Mouse (Mus musculus): ENCODE data around the gene Acbd3.

Gene Acbd3

DNA sequence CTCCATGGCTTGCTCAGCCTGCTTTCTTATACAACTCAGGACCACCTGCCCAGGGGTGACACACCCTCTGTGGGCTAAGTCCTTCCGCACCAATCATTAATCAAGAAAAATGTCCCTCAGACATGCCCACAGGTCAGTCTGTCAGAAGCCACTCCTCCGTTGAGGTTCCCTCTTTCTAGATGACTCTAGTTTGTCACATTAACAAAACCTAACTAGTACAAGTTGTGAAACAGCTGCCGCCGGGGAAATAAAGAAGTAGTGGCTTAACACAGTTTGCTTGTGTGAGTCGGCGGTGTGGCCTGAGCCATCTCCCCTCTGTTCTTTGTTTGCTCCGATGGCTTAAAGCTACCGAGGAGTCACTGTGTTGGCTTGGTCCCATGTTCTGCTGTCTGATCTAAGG is 36.8 kb downstream of the Acbd3 start:
- DNase-seq = no peak

DNA sequence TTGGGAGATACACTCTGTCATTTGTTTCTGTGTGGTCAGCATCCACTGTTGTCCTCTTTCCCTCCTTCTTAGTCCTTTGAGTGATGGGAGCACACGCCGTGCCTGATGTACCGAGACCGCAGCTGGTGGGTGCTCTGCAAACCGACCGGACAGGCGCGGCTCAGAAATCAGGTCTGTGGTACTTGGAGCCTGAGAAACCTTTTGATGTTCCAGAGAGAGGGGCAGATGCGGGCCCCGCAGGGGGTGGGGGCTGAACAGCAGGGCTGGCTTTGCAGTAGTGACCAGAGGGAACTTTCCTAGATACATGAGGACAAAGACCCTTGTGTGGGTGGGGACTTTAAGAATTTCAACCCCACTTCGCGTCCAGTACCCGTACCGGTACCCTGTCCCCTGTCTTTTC is 37.5 kb downstream of the Acbd3 start:
- no peak for DNase-seq

DNA sequence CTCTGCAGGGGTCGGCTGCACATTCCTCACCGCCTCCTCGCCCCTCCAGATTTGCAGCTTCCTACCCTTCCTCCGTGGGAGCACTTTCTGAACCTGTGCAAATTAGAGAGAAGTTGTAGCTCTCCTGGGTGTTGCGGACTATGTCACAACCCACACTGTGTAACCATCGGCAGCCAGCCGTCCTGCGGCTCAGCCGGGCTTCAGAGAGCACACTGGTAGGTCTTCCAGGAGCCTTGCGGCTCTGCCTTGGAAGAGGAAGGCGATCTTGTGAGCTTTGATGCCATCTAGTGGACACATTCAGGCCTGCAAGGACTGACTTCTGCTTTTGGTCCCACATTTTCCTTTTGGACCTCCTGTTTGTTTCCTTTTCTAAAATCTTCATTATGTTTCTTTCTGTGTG is 38.0 kb downstream of the Acbd3 start:
- peak; percentile 61 to 77 for DNase-seq

DNA sequence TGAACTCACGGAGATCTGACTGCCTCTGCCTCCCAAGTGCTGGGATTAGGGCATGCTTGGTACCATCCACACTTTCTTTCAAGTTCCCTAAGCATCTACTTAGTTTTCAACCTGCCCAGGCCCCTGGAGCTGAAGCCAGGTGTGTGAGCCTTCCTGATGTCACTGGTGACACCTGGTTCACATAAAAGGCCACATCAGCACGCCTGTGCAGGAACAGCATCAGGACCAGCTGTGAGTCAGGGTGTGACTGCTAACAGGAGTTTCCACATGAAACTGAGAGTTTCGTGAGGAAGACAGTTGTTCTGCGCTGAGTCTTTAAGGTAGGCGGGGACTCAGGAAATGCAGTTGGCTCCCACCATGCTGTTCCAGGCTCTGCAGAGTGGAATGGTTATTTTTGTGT is 39.5 kb downstream of the Acbd3 start:
- no peak for DNase-seq

DNA sequence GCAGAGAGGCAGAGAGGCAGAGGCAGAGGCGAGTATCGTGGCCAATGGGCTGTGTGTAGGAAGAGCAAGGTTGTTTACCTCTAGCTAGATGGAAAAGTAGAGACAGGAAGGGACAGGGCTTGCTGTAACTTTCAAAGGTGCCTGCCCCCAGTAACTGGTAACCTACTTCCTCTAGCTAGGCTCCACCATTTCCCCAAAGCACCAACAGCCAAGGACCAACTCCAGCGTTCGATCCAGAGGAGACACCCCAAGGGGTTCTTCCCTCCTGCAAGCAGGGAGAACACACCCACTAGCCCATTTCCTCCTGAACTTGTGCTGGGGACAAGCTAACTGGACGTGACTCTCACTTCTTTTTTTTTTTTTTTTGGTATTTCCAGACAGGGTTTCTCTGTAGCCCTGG is 40.7 kb downstream of the Acbd3 start:
- peak; percentile 41 to 49 for DNase-seq

DNA sequence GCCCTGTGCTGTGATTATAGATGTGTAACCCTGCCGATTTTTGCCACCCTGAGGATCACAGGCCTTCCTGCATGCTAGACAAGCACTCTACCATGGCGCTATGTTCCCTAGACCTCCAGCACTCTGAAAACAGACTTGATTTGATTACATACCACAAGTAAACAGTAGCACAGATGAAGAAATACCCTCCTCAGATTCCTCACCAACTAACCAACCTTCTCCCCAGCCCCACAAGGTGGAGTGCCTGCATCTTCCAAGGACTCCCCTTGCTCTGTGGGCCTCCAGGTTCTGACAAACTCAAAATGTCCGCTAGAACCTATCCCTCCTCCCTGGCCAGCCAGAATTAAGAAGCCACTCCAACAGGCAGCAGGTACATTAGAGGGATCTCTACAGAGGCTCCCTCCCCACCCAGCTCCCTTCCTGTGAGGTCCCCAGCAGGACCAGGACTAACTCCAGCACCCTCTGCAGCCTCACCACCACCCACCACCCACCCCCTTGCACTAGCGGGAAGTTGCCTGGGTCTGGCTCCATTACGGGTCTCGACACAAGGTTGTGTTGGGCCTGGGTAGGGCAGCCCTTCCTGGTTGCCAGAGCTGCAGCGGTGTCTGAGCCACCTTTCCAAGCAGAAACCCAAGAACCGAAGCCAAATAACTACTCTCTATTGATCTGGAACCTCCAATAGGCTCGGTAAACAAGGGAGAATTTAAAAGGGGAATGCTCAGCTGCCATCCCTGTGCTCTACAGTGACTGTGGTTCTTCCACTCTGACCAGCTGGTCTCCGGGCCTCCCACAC is 41.9 kb downstream of the Acbd3 start:
- DNase-seq = peak in 1 of 2 experiments; percentile 27

DNA sequence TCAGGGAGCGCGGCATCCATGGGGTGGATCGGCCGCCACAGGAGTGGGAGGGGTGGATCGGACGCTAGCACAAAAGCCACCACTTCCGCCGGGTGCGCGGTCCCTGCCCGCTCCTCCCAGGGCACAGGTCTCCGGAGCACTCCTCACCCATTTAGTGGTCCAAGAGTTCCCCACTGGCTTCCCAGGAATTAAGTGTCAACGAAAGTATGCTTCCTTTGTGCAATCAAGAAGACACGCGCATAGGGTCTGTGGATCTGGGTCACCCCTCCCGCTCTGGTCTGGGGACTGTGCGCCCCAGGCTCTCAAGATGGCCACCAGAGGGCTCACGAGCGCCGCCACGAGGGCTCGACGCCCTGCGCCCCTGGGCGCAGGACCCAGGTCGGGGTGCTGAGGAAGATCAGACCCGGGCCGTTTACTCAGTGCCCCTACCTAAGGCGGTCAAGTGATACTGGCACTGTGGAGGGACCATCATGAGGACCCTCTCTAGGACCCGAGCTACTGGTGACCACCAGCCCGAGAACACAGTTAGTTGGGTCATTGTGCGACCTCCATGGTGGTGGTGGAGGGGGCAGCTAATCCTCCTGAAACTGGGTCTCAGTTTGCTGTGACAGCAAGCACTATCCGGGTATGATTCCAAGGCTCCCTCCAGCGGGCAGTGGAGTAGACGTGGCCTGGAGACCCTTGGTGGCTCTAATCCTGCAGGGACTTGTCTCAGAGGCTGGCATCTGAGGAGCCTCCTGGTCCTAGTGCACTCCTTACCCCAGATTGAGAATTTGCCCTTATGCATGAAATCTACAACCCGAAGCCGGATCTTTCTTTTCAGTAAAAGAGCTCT is 42.7 kb downstream of the Acbd3 start:
- DNase-seq = peak; percentile 66 to 84

DNA sequence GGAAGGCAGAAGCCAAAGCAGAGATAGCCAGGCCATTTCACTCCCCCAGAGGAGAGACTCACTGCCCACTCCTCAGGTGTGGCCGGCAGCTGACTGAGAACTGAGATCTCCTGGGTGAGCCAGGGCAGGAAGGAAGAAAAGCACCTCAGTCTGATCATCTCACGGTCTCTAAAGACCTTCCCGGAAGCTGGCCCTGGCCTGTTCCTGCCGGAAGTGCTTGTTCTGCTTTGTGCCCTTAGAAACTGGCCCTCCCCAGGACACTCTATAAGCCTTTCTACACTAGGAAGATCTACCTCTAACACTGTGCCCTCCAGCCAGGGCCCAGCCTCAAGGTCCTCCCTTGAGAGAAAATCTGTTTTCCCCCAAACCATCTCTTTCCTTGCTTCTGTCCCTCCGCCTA is 45.5 kb downstream of the Acbd3 start:
- peak; percentile 44 to 55 for DNase-seq

DNA sequence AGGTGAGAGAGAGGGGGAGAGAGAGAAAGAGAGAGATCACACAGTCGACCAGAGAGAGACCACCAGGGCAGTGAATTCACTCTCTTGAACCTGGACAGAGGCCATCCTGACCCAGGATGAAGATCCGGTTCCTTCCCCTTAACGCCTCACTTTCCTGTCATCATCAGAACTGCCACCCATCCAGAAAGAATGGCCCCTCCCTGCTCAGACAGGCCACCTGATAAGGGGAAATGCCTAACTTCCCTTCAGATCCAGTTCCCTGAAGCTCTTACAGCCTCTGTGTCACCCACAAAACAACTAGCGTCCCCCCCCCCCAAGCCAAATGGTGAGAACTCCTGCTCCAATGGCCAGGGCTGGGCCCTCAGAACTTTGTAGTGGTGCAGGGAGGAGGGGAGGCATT is 45.9 kb downstream of the Acbd3 start:
- no peak for DNase-seq

DNA sequence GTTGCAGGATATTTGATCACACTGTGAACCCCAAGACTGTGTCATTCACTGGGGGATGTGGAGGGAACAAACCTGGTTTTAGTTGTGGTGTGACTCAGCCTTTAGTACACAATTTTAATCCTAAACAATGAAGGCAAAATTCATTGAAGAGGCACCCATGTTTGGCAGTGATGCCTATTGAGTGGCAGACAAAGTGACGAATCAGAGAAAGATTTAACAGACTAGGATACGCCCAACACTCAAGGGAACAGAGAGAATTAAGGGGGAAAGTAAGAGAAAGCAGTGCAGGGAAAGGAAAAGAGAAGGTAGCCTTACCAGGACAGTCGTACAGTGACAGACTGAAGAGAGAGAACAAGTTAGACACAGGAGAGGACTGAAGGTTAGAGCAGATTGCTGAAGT is 46.4 kb downstream of the Acbd3 start:
- no peak for DNase-seq

DNA sequence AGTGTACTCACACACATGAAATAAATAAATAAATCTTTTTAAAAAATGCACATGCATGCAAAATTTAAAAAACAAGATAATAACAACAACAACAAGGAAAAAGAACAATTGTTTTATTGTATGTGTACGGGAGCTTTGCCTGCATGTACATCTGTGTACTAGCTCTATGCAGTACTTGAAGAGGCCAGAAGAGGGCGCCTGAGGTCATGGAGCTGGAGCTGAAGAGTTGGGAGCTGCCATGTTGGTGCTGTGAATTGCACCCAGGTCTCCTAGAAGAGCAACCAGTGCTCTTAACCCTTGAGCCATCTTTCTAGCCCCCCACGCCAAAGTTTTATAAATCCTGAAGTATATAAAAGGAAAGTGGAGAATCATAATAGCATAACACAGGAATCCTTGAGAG is 48.8 kb downstream of the Acbd3 start:
- DNase-seq = no peak

DNA sequence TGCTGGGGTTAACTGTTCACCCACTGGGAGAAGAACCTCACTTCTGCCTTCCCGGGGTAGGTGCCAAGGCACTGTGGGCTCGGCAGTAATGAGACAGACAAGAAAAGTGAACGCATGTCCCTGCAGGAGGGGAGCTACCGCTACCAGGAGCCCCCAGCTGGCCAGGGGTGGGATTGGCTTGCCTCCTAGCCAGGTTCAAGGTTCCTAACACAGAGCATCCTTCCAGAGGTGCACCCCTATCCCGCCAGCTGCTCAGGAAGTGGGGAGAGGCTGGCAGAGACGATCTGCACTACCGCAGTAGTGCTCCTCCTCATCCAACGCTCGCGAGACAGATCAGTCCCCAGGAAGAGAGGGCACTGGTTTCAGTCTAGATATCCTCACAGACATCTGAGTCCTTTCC is 49.5 kb downstream of the Acbd3 start:
- DNase-seq = no peak

DNA sequence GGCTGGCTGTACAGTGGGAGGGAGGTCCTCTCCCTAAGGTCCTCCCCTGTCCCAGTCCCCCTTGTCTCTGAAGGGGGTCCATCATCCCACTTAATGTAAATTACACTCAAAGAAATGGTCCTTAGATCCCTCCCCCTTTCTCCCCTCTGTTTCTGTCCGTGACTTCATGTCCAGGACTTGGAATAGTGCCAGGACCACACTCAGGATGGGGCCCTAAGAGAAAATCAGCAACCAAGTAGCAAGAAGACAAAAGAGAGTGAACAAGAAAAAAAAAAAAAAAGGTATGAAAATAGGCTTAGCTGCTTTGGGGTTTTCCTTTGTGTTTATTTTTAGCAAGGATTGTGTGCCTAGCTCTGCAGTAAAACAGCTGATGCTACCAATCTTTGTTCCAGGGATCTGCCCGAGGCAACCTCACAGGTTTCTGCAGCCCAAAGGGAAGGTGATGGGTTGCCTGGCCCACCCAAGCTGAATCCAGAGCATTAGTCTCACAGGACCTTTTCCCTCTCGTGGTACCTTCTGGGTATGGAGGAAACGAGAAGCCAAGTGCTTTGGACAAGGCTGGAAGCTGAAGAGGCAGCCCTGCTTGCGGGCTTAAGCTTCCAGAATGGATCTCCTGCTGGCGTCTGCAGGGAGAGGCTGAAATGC is 50.1 kb downstream of the Acbd3 start:
- no peak for DNase-seq

DNA sequence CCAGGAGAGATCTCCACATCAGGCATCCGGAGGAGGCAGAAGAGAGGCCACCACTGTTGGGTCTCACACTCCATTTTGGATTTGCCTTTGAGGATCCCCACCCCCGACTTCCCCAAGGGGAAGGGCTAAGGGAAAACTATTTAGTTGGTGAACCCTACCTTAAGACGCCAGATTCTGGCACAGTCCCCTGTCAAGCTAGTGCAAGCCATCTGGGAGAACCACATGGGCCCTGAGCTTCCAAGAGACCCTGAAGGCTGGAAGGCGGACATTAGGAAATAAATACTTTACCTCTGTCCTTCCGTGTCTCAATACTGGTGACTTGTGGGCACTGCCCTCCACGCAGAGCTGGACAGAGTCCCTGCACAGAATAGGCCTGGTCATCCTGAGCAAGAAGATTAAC is 50.7 kb downstream of the Acbd3 start:
- no peak for DNase-seq

DNA sequence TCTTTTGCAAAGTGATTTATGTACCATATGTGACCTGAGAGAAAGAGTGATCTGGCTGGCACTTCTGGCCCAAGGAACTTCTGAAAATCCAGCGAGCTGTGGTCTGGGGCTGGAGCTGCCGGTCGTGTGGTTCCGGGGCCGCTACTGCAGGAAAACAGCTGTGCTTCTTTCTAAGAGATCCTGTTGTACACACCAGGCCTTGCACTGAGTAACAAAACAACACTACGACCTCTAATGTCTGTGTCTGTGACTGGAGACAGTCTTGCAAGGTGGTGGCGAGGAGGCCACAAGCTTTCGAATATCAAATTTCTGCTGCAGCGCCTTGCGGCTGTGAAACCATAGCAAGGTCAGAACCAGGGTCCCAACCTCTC is 51.4 kb downstream of the Acbd3 start:
- DNase-seq = no peak

DNA sequence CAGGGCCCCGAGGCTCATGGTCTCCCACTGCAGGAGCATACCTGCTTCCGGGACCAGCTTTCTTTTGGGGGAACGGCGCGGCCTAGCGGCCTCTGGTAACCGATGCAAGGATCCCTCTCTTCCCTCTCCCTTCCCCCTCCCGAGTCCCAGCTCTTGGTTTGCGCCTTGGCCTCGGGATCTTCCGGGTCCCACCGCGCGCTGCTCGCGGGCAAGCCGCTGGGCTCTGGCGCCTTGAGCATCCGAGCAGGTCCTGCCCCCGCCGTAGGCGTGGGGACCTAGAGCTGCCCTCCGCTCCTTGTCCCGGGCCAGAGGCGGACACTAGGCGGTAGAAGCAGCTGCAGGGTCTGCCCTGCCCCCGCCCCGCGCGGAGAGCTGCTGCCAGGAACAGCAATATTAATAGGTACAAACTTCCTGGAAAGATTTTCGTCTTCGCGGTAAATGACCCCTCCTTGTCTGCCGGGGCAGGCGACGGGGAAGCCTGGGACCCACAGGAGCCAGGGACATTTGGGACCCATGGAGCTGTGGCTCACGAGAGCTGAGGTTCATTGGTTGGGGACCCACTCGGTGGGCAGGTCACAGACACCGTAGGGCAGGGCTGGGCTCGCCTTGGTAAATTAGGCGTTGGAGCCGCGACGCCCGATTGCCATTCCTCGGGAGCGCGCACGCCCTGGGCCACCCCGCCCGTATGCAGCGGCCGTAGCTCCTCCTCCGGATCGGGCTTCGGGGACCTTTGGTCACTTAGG is 52.0 kb downstream of the Acbd3 start:
- DNase-seq = peak; percentile 61 to 72

DNA sequence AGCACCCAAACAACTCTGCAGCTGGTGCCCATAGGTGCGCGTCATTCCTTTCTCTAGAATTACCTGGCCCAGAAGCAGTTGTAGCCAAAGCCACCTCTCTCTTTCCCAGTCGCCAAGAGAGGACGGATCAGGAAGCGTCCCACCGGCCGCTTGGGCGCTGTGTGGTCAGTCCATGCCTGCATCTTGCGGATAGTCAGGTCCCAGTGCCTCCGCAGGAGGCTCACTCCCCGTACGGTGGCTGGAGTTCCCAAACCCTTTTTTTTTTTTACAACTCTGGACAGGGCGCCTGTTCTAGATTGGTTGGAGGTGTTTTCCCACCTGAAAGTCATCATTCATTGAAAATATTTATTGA is 52.5 kb downstream of the Acbd3 start:
- no peak for DNase-seq

DNA sequence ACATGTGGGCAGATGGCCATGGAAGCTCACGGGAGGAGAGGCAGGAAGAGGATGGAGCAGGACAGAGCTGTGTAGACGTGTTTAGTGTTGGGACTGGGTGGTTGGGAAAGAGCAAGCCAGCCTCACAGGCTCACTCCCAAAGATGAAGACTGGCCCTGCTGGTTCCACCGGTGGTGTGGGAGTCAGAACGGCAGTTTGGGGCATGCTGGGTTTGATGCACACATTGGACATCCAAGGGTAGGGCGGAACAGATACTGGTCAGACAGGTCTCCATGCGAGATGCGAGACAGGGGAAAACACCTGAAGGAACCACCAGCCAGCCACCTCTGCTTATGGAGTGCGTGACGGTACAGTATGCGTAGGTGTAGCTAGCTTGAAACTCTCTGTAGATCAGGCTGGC is 53.1 kb downstream of the Acbd3 start:
- DNase-seq = no peak

DNA sequence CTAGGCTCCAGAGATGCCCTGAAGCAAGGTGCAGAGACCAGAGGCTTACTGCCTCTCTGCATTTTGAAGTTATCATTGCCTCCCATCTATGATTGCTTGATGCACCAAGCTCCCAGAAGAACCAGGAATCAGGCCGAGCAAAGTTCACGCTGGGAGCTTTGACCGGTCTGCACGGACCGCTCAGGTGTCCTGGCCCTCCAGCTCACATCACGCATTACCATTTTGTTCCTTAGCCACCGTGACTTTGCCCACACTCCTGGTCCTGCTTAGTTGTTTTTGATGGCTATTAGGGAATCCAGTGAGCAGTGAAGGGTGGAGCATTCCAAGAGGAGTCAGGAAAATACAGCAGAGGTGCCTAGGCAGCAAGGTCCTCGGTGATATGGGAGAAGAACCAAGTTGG is 54.4 kb downstream of the Acbd3 start:
- no peak for DNase-seq

DNA sequence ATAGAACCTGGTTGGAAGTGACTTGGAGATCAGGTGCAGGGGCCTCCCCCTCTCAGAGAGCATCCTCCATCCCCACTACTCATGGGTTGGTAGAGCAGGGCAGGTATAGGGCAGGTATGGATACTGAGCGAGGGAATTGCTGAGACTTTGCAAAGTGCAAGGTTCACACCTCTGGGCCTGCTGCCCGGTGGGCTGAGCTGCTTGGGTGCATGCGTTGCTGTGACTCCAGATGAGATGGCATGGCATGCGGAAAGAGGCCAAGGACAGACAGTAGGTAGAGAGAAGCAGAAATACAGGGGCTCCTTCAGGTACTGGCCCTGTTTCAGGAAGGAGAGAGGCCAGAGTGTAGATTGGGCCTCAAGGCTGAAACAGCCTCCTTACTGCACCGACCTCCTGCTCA is 55.4 kb downstream of the Acbd3 start:
- DNase-seq = no peak

DNA sequence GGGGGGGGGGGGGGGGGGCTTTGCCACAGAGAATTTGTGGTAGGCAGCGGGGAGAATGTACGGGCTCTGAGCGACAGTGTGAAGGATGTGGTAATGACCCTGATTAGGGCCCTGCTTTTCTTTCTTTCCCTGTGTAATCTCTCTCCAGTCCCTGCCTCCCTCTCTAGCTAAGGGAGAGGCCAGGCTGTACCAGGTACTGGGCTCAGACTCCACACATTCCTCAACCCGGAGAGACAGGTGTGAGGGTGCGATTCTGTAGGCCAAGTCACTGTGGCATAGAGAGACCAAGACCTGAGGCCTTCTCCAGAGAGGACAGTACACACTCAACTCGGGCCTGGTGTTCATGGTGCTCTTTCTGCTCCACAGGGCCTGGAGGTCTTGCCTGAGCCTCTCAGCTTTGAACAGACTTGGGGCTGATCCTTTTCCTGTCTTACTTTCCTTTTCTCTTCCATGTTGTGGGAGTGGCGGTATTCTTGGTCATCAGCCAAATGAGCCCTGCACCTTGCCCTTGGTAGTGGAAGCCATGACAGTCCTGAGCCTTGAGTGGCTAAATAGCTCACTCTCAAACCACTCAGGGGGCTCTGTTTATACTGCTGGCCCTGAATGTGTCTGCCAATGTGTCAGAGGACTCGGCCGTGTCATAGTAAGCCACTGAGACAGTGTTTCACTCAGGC is 57.2 kb downstream of the Acbd3 start:
- DNase-seq = no peak

DNA sequence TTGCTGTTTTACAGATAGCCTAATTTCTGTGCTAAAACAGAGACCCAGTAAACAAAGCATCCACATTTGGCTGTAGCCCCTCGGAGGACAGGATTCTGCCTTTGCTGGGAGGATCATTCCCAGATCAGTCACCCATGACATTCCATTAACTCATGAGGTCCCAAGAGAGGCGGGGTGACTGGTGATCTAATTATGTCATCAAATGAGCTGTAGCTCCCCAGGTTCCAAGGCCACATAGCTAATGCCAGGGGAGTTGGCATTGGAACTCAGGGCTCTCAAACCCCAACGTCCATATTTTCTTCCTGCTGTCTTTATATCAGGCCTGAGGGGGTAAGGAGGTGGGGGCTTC is 57.7 kb downstream of the Acbd3 start:
- DNase-seq = no peak
